10 mouse cellular contexts compared by ENCODE assay signal in the genomic region with DNA sequence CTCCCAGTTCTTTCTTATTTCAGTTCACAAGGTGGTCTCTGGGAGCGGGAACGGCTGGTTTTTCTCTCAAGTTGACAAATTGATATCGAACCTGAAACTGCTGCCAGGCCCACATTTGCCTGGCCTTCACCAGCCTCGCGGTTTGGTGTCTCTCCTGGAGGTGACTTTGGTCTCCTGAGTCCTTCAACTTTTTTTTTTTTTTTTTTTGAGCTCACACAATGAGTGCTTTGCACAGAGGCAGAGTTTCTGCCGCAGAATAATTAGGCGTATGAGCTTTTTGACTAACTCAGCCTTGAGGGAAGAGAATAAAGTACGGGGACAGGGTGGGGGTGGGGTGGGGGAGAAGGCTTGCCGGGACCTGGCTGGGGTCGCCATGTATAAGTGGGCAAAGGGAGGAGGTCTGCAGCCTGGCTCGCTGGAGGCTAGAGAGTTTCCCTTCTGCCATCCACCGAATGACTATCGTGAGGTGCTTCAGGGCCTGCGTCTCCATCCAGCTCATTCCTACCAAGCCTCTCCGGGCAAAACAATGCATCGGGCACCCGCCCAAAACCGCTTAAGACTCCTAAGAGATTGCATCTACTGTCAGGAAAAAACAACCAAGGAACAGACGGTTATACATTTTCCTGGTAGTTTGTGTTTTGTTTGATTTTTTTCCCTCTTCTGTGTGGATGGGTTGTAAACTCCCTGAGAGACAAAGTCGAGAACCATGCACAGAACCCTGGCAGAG.
DNase-seq lines count a peak whose midpoint lies in the region; ATAC-seq and TF ChIP-seq lines count a peak whose summit lies in the region.
"Had no signal": no experiment of that assay in that cellular context is flagged by ENCODE, and none has a peak within 500 bp of the region (broad histone marks: within the 10 kb centered on the region; RNA-seq: fewer than 3 reads in every experiment).

No protein-coding gene starts in this region.

- no peak overlapping the region for H3K4me2 ChIP-seq in liver, postnatal 0 days (ENCODE audit: low read depth, low read length)
- no peak overlapping the region for H3K4me2 ChIP-seq in liver, embryonic 12.5 days
- H3K4me2 ChIP-seq in embryonic facial prominence, embryonic 13.5 days, result 0 out of 2 replicates have a peak overlapping the region, but pooled peaks have one; percentile 2

- H3K27me3 ChIP-seq in liver, postnatal 0 days (ENCODE audit: insufficient read depth, low read length), result no peaks in the 10 kb centered on the region
- no peaks in the 10 kb centered on the region for H3K27me3 ChIP-seq in liver, embryonic 12.5 days (replicated peaks)
- no peaks in the 10 kb centered on the region for H3K27me3 ChIP-seq in embryonic facial prominence, embryonic 13.5 days
- H3K27me3 ChIP-seq in heart, embryonic 10.5 days (ENCODE audit: insufficient read depth, poor library complexity, severe bottlenecking), result no peaks in the 10 kb centered on the region

- H3K4me3 ChIP-seq in liver, postnatal 0 days (ENCODE audit: low read depth, low read length), result no peak overlapping the region
- H3K4me3 ChIP-seq in liver, embryonic 12.5 days, result no peak overlapping the region
- no peak overlapping the region for H3K4me3 ChIP-seq in embryonic facial prominence, embryonic 13.5 days
- H3K4me3 ChIP-seq in heart, embryonic 10.5 days, result no peak overlapping the region
- H3K4me3 ChIP-seq: myocyte had no signal

- H3K4me1 ChIP-seq in liver, postnatal 0 days (ENCODE audit: insufficient read depth), result no peaks in the 10 kb centered on the region
- H3K4me1 ChIP-seq in liver, embryonic 12.5 days, result no peaks in the 10 kb centered on the region
- H3K4me1 ChIP-seq in embryonic facial prominence, embryonic 13.5 days, result peaks cover 14% of the 10 kb centered on the region
- H3K4me1 ChIP-seq in heart, embryonic 10.5 days, result peaks cover 13% of the 10 kb centered on the region

- ATAC-seq in liver, postnatal 0 days, result no peak
- no peak for ATAC-seq in liver, embryonic 12.5 days
- no peak for ATAC-seq in embryonic facial prominence, embryonic 13.5 days (ENCODE audit: insufficient number of reproducible peaks, insufficient read depth, low FRiP score, low TSS enrichment, low read depth)
- no peak for ATAC-seq in monocyte, adult 5-6 weeks (replicated peaks; ENCODE audit: insufficient number of reproducible peaks, low FRiP score, low TSS enrichment, poor library complexity, severe bottlenecking)
- no peak for ATAC-seq in megakaryocyte, adult 5-6 weeks (ENCODE audit: poor library complexity, severe bottlenecking)

- no peaks in the 10 kb centered on the region for H3K36me3 ChIP-seq in liver, postnatal 0 days (replicated peaks; ENCODE audit: insufficient read depth, low read length)
- H3K36me3 ChIP-seq in liver, embryonic 12.5 days, result peaks cover 7% of the 10 kb centered on the region
- peaks cover 4% of the 10 kb centered on the region; the same call in 1 of the 2 replicates for H3K36me3 ChIP-seq in embryonic facial prominence, embryonic 13.5 days
- H3K36me3 ChIP-seq in heart, embryonic 10.5 days, result no peaks in the 10 kb centered on the region

- peak overlapping the region; percentile 45; the same call in 1 of the 2 replicates for H3K27ac ChIP-seq in liver, postnatal 0 days (ENCODE audit: low read depth)
- no peak overlapping the region for H3K27ac ChIP-seq in liver, embryonic 12.5 days
- peak overlapping the region; percentile 55; the same call in 1 of the 2 replicates for H3K27ac ChIP-seq in embryonic facial prominence, embryonic 13.5 days
- H3K27ac ChIP-seq in heart, embryonic 10.5 days, result peak overlapping the region; percentile 47

- TF ChIP-seq CTCF in liver, postnatal 0 days (IDR thresholded peaks at IDR 0.05; ENCODE audit: low read depth), result no peak

- peaks cover 6% of the 10 kb centered on the region for H3K9me3 ChIP-seq in liver, postnatal 0 days (ENCODE audit: low read length)
- peaks cover 6% of the 10 kb centered on the region; the same call in 1 of the 2 replicates for H3K9me3 ChIP-seq in liver, embryonic 12.5 days (replicated peaks)
- 0 out of 2 replicates have a peak, but pooled peaks cover 12% of the 10 kb centered on the region for H3K9me3 ChIP-seq in embryonic facial prominence, embryonic 13.5 days
- H3K9me3 ChIP-seq in heart, embryonic 10.5 days, result no peaks in the 10 kb centered on the region

- H3K9ac ChIP-seq in liver, postnatal 0 days (replicated peaks), result no peak overlapping the region
- H3K9ac ChIP-seq in liver, embryonic 12.5 days, result no peak overlapping the region
- H3K9ac ChIP-seq in embryonic facial prominence, embryonic 13.5 days, result no peak overlapping the region

- TF ChIP-seq EP300 in liver, postnatal 0 days (IDR thresholded peaks at IDR 0.05; ENCODE audit: low read depth), result no peak

- WGBS in liver, postnatal 0 days (ENCODE audit: insufficient replicate concordance), result 76% methylated on average over 20 of the region's 20 CpGs
- WGBS in liver, embryonic 12.5 days (ENCODE audit: insufficient replicate concordance), result 75% methylated on average over 20 of the region's 20 CpGs
- 55% methylated on average over 20 of the region's 20 CpGs for WGBS in embryonic facial prominence, embryonic 13.5 days
- WGBS in heart, embryonic 10.5 days, result 71% methylated on average over 20 of the region's 20 CpGs

- DNase-seq in liver, postnatal 0 days, result no peak
- DNase-seq in heart, embryonic 10.5 days (ENCODE audit: low spot score), result no peak
- peak; percentile 47 to 69 for DNase-seq in lung, postnatal 4 days
- no peak for DNase-seq in yolk sac, embryonic 10.5 days (ENCODE audit: low spot score)
- DNase-seq: thymus, postnatal 4 days had no signal

Comparison
In these comparisons a context has a peak if more than half of its experiments do, and no peak if none do; other contexts are left out.
1. DNase-seq: peak in lung, postnatal 4 days (2 of 2); none in liver, postnatal 0 days (single experiment), heart, embryonic 10.5 days (single experiment) and yolk sac, embryonic 10.5 days (single experiment).